Mouse (Mus musculus): ENCODE results near the gene Oca2.
A peak's percentile ranks its signal among the peaks of the same experiment; 100 is the strongest.

The Oca2 gene

DNA sequence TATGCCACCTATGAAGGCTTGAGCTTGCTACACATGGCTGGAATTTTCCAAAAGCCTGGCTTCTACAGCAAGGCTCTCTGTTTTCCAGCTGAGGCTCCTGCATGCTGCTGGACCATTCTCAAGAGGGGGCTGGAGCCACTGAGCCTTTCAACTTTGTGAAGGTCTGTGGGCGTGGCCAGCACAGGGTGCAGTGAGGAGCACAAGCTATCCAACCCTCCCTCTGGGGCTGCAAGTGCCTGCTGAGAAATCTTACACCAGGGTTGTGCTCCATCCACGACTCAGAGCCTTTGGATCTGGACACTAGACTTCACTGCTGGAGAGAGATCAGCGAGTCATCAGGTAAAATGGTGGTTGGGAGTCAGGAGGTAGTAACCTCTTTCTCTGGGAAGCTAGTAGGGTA lies at the start of gene Oca2:
TSS of gene Oca2 (plus strand) at position 218 of the 400 bp plus-strand sequence.
- DNase-seq: no peak

DNA sequence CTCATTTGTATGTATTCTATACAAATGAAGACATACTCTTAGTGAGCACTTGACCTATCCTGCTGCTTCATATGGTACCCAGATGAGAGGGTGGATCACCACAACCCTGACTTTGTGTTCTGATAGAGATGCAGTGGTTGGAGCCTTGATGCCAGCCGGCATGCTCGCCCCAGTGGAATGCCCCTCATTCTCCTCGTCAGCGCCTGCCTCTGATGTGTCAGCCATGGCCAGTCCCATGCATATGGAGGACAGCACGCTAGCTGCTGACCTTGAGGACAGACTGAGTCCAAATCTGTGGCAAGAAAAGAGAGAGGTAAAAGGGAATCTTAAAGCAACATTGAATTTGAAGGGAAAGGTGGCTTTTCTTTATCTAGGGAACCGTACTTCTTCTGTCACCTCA lies 48.5 kb upstream of the Oca2 start:
- DNase-seq: no peak

DNA sequence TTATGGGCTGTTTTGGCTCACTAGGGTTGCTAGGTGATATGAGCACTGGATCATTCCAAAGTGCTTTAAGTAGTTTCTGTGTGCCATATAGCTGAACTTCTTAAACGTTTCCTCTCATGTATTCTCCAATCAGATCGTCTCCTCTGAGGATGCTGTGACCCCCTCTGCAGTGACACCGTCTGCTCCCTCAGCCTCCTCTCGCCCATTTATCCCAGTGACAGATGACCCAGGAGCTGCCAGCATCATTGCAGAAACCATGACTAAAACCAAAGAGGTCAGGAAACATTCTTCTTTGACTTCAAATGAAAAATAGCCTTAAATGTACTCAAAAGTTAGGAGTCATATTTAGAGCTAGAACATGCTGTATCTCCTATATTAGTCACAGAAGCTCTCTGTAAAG lies 47.9 kb upstream of the Oca2 start:
- DNase-seq: no peak

DNA sequence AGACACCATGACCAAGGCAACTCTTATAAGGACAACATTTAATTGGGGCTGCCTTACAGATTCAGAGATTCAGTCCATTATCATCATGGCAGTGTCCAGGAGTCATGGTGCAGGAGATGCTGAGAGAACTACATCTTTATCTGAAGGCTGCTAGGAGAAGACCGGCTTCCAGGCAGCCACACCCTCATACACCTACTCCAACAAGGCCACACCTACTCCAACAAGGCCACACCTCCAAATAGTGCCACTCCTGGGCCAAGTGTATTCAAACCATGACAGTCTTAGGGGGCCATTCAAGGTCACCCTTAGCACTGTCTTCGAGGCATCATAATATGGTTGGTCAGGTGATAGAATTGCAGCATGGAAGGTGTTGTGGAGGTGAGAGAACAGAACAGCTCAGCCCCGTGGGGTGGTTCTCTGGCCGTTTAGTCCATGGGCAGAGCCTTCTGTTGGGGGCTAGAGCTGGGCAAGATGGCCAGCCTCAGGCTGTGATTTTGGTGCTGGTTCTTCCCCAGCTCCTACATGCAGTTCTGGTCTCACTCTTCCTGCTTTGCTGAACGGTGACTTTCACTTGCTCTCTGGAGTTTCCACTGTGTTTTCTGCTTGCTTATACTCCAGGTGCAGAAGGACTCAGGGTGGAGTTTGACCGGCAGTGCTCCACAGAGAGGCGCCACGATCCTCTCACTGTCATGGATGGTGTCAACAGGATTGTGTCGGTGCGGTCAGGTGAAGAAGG lies 37.9 kb upstream of the Oca2 start:
- no peak for DNase-seq

DNA sequence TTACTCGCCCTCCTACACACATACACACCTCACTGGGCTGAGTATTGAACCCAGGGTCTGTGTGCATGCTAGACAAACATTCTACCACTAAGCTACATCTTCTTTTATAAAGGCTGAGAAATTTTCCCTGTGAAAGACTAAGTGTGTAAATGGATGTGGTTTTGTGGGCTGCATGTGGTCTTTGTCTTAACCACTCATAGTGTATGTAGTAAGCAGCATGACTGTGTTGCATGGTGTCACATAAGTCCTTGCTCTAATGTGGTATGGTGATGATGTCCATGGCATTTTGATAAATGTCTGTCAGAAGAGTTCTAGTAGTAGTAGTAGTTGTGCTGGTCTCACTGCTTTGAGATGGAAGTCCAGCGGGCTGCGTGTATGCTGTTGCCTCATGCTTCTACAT lies 36.7 kb upstream of the Oca2 start:
- DNase-seq: no peak

DNA sequence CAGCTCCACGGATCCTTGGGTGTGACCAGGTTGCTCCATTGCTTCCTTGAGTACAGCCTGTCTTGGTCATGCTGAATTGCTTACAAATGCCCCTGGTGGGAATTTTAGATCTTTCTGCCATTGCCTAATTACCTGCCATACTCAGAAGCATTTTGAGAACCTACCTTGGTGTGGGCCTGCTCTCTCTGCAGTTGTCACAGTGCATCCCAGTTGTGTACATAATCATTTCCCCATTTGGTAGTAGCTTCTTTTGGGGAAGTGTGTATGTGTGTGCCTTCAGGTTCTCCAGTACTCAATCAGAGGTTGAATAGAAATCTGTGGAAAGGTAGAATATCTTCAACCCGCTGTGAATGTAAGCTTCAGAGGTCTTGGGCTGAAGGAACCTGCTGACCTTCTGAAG lies 36.3 kb upstream of the Oca2 start:
- DNase-seq: no peak

DNA sequence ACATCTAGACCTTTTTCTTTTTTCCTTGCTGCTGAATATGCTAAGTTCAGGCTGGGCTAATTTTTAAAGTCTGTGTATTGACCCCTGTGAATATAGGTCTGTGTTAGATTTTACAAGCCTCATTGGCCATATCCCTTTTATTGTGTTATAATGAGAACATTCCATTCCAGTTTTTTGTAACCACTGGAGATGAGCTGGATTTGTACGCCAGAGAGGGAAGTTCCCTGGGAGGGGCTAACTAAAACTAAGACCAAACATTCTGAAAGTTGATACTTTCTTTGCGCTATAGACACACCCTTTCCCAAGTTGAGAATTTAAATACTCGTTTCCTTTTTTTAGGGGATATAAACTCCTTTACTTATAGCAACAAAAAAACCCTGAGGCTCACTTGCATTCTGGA lies 34.7 kb upstream of the Oca2 start:
- no peak for DNase-seq

DNA sequence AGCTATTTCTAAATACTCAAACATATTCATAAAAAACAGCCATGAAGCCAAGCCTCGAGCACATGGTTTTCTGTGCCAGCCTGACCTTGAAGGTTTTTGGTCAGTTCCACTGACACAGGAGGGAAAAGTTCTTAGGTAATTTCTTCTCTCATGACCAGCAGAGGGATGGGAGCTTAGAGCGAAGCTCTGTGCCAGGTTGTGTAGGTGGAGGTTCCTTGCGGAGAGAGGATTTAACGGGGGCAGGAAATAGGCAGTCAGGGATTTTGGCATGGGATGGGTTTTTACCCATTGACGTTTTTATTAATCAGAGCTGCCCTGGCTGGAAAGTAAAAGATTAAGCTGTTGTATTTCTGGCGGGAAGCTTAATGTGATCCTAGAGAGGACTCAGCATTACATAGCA lies 18.7 kb upstream of the Oca2 start:
- DNase-seq: no peak

DNA sequence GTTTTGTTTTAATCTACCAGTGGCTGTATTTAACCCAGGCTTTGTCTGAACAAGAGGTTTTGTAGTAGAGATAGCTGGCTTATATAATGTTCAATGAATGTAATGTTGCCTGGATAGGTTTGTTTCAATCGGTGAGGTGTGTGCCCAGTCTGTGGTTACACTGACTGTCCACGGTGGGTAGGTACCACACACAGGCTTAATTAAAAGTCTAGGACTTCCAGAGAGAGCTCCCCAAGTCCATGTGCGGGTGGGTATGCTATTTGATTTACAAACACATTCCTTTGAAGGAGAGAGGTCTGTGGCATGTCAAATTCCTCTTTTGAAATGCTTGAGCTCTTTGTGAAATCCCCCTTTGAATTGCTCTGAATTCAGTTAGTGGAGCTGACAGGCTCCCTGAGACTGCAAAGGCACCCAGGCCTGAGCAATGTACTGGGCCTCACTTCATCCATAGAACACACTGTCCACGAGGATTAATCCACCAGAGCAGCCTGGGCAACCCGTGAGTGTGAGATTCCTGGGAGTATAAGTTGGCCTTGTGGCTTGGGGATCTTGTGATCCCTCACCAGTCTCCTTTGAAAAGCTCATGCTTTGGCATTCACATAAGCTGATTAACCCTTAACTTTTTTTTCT lies 3.7 kb upstream of the Oca2 start:
- DNase-seq: no peak

DNA sequence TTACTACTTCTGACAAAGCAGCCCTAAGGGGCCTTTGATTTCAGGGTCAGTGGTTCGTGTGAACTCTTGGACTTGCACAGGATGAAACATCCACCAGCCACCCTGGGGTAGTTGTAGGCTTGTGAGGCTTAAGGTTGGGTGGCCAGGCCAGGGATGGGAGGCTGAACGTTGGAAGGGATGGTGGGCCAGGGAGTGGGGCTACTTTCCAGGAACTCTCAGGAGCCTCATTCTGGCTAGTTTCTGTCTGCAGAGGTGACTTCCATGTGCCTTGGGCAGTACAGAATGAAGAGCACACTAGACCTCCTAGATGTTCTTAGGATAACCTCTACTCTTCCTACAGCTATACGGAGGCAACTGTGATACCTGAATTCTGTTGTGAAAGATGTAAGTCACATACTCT lies 2.9 kb upstream of the Oca2 start:
- no peak for DNase-seq

DNA sequence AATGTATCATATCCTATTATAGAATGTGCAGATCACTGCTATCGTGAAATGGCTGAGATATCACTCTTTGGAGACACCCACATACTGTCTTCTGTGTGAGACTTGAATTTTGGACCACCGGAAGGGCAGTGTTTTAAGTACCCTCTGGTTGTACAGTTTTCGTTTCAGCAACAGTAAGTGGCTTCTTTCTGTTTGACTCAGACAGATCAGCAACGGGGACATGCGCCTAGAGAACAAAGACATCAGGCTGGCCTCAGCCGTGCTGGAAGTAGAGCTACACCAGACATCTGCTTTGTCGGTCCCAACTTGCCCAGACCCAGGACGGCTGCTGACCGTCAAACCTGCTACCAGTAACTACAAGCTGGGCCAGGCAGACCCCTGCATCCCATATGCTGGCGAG lies 15.0 kb downstream of the Oca2 start:
- no peak for DNase-seq

DNA sequence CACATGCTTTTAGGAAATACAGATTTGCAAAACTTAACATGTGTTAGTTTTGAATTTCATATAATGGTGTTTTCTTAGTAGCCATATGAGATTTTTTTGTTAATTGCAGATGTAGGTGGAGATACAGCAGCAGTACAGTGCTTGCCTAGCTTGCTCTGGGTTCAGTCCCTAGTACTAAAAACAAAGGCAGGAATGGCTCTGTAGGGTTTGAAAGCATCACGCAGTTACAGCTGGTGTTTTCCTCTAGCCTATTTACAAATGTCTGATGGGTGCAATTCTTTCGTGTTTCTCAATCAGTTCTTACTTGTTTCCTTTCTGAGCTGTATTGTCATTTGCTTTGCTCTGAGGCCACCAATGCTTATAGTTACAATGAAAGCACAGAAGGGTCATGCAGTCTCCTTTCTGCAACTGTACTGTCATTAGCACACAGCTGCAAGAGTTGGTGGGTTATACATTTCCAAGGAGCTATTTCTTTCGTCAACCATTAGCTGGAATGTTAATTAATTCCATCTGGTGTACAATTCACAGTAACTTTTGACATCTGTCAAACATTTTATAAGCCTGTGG lies 18.4 kb downstream of the Oca2 start:
- no peak for DNase-seq

DNA sequence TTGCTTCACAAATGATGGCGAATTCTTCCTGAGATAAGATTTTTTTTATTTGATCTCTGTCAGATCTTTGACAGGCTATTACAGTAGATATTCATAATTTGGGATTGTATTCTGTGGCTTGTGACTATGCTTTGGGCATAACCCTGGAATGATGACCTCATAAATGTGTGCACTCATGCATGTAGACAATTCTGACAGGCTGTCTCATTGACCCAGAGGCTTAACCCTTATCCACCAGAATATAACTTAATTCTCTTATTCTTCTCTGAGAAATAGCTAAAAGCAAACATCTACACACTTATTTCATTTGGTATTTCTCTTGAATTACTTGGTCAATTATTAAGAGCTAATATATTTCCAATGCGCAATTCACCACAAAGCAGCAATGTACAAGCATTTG lies 37.9 kb downstream of the Oca2 start:
- DNase-seq: no peak

DNA sequence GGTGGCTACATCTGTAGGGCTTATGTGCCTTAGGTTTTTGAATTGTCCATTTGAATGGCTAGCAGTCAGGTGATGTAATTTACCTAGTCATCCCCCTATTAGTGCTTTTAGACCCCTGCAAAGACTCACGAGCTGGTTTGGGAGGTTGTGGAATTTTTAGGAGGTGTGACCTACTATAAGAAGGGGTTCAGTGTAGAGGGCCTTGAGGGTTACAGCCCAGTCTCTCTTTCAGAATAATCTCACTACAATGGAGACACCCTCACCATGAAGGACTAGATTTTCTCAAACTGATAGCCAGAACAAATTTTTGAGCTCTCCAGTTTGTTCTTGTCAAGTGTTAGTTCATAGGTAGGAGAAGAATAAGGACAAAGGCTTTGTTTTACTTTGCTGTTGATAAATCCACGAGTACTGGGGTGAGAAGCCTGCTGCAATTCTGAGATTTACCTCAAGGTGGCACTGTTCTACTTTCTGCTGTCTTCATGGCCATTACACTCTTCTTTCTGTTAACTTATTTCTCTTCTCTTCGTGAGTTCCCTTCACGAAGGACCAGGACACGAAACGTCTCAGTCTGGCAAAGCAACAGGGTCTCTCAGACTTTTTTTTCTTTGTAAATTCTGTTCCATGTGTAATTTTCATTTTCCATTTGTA lies 52.0 kb downstream of the Oca2 start:
- peak; percentile 69 for DNase-seq

DNA sequence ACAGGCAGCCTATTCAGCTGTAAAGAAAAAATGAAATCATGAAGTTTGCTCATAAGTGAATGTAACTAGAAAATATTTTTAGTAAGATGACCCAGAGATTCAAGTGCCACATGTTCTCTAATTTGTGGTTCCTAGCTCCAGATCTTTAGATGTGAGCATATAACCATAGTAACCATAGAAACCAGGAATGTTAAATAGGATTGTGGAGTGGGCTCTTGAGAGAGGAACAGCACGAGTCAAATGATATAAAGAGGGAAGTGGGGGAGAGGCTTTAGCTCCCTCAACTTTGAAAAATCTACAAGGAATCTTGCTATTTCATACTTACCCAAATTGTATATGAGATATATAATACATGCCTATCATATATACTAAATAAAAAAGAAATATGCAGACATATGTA lies 64.8 kb downstream of the Oca2 start:
- no peak for DNase-seq

DNA sequence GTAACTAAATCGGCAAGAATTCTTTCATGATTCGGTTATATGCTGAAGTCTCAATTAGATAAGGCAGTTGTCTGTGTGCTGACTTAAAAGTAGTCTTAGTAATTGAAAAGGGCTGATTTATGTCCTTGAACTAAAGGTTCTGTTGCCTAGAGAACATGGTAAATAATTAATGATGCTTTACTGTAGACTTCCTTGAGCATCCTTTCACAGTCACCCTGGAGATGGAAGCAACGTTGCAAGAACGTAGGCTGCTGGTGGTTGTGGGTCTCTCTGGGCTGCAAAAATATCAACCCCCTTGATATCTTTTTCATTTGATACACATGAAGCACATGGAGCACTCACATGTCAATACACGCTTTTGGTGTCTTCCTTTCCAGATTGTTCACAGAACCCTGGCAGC lies 74.8 kb downstream of the Oca2 start:
- DNase-seq: no peak

DNA sequence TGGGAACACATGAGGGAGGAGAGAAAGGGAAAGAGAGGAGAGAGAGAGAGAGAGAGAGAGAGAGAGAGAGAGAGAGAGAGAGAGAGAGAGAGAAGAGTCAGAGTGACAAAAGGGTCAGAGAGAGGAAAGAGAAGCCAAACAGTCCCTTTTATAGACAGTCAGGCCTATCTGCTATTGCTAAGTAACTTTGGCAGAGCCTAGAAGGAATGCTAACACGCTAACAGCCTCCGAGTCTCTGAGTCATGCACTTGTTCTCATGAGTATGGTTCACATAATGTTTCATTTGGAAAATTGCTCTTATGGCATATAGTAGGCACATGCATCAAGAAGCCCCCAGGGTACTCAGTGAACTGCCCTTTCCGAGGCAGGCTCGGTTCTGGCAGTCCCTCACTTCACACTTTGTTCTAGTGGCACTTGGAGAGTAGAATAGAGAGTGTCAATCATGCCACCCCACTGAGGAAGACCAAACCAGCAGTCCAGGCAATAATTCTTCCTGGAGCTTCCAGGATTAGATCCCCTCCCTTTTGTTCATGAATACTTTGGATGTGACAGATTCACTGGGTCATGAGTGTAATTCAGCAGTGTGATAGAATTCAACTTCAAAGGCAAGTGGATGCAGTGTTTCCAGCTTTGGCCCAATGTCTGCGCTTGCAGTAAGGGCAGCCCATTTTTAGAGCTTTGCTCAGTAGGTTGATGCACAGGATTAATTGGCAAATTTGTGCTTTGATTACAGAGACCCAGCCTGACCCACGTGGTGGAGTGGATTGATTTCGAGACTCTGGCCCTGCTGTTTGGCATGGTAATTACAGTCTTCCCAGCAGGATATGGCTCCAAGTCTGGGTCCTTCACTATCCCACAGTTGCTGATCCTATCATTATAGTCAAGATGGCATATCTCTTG lies 76.3 kb downstream of the Oca2 start:
- DNase-seq: no peak

DNA sequence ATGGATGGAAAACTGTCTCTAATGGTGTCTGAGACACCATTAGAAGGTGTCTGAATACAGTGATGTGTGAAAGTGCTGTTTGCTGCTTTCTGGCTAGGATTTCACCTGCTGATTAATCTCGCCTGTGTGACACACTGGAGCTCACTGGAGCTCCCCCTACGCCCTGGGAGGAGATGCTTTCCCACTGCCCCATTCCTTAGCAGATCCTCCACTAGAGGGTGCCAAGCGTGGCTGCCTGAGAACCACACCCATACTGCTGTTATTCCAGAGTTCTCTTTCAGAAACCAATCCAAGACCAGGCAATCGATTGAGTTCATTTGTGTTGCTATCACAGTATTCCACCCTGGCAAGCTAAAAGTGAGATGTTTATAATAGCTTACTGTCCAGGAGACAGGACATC lies 88.2 kb downstream of the Oca2 start:
- no peak for DNase-seq

DNA sequence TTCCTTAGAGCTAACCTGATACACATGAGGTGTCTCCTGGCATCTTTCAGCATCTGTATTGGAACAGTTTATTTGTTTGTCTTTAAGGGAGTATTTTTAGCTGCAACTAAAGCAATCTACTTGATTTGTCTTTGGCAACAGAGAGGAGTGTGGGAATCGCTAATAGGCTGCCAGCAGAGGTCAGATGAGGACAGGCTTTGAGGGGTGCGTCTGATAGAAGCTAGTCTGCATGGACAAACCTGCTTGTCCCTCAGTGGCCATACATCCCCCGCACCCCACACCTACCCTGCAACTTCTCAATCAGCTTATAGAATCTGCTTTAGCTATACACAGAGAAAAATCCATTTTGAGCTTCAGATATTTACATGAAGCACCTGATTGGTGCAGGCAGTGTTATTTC lies 109.0 kb downstream of the Oca2 start:
- DNase-seq: no peak

DNA sequence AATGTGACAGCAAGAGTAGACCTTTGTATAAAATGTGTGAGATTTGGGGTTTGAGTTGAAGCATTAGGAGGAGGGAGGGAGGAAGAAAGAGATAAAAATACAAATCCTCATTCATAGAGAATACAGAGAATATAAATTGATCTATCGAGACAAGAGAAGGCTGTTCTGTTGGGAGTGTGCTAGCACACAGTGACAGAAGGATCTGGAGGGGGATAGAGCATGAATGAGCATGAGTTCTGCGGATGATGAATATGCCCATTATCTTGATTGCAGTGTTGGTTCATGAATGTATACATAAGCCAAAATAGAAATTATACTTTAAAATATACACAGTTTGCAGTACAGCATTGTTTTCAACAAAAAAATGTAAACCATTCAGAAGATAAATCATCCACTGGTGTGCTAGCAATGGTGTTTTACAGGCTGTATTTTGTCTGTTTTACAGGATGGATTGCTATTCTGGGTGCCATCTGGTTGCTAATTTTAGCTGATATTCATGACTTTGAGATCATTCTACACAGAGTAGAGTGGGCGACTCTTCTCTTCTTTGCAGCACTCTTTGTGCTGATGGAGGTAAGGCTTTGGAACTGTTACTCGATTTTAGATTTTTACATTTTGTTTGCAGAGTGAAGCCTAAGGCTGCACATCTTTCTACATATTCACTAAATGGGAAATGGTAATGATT lies 117.2 kb downstream of the Oca2 start:
- DNase-seq: peak; percentile 63

DNA sequence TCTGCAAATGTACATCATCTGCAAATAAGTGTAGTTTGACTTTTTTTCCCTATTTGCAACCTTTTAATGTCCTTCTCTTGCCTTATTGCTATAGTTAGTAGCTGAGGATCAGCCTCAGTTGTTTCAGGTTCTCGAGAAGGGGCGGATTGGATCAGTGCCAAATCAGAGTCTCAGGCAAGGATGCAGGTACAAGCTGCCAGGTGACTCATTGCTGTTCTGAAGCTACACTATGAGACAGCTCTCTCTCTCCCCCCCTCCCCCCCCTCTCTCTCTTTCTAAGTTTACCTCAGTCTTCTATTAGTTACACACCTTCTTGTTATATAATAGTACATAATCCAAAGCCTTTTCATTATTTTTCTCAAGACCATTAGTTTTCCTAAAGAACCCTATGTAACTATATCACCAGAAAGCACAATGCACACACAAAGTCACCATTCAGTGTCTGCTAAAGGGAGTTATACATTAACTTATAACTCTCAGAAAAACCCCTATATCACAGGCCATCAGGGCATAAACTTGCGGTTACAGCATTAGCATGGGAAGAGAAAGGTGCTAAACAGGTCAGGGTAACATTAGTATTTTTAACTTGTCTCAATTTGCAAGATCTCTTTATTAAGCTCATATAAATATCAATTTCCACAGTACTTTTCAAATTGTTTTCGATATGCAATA lies 142.3 kb downstream of the Oca2 start:
- no peak for DNase-seq

DNA sequence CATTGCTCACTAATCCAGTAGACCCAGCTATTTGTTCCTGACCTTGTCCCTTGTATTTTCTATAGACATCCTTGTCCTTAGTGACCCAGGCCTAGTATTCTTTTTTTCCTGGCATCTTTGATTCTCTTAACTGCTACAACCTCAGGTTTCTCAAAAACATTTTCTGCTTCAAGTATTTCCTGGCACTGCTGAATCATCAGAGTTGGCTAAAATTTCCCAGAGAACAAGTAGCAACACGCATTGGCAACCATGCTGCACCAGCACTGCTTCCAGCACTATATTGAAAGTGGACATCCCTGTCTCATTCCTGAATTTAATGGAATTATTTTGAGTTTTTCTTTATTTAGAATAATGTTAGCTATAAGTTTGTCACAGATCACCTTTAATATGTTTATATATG lies 143.1 kb downstream of the Oca2 start:
- DNase-seq: peak; percentile 6

Measured in right cerebral cortex, adult 18-20 months (tissue).